Mouse (Mus musculus): Measurements from ENCODE around the gene Riok1. TPM values are rescaled to one million over a fixed set of nuclear protein-coding genes. Genes with fewer than 3 reads are reported as not detected.

The Riok1 gene
- total and polyA plus RNA-seq, 2 experiments from 2014 or later = 37.8 to 53.4 TPM

DNA sequence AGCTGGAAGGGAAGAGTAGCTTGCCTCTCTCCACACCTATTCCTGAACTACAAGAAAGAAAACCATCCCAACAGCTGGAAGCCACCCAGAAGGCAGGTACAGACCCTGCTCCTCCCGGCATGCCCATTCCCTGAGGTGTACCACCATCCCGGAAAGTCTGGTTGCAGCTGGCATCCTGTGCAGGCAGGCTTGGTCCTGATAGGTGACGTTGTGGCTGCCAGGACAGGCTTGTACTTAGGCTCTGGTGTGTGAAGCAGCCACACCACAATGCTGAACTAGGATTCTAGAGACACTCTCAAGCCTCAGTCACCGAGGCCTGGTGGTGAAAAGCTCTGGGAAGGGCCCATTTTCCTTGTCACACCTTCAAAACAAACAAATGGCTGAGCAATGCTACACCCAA, 59.4 kb downstream of the Riok1 start:
- Histone ChIP-seq H3K4me3 (ENCODE audit: low read depth, low read length) (no peak overlapping the region), H3K4me2 (ENCODE audit: low read depth) (no peak overlapping the region), H3K9ac (no peak overlapping the region), H3K27me3 (ENCODE audit: insufficient read depth, low read length) (no peaks in the 10 kb centered on the region), H3K4me1 (ENCODE audit: insufficient read depth) (no peaks in the 10 kb centered on the region), H3K36me3 (ENCODE audit: insufficient read depth) (no peaks in the 10 kb centered on the region), H3K27ac (ENCODE audit: low read depth, low read length) (no peak overlapping the region), H3K9me3 (ENCODE audit: low read length) (no peaks in the 10 kb centered on the region)
- no peak for ATAC-seq
- WGBS = 75% methylated on average over 4 of the region's 4 CpGs
- DNase-seq = no peak
- TF ChIP-seq CTCF (IDR thresholded peaks at IDR 0.05; ENCODE audit: low read depth) = no peak

DNA sequence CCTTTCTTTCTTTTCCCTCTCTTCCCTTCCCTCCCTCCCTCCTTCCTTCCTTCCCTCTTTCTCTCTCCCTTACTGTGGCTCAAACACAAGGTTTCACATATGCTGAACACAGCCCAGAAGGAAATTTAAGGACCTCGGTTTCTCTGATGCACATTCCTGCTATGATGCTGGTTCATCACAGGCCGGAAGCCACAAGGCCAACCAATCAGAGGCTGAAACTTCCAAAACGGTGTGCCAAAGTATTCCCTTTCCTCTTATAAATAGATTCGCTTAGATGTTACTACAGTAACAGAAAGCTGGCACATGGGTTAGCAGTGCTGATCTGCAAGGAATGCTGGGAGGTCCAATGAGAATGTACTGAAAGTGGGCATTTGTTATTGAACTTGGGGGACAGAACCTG, 66.6 kb downstream of the Riok1 start:
- Histone ChIP-seq H3K9ac (no peak overlapping the region), H3K27me3 (ENCODE audit: insufficient read depth, low read length) (no peaks in the 10 kb centered on the region), H3K36me3 (ENCODE audit: insufficient read depth) (no peaks in the 10 kb centered on the region), H3K27ac (ENCODE audit: low read depth, low read length) (no peak overlapping the region), H3K4me1 (ENCODE audit: insufficient read depth) (no peaks in the 10 kb centered on the region), H3K4me3 (ENCODE audit: low read depth, low read length) (no peak overlapping the region), H3K4me2 (ENCODE audit: low read depth) (no peak overlapping the region), H3K9me3 (ENCODE audit: low read length) (no peaks in the 10 kb centered on the region)
- 66% methylated on average over 4 of the region's 4 CpGs for WGBS
- ATAC-seq = peak; percentile 84
- peak; percentile 35 for DNase-seq
- no peak for TF ChIP-seq CTCF (IDR thresholded peaks at IDR 0.05; ENCODE audit: low read depth)

DNA sequence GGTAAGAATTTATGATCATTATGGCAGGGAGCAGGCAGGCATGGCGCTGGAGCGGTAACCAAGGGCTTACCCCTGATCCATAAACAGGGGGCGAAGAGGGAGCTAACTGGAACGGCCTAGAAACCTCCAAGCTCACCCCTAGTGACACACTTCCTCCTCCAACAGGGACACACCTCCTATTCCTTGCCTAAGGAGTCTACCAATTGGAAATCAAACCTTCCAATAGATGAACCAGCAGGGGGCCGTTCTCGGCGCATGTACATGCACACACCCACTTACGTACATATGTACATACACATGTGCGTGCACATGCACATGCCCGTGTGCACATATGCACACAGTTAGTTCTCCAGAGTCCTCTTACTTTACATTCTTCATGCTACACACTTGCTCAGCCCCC, 67.7 kb downstream of the Riok1 start:
- no peak overlapping the region for H3K9ac ChIP-seq
- H3K4me1 ChIP-seq (ENCODE audit: insufficient read depth) = no peaks in the 10 kb centered on the region
- ATAC-seq = no peak
- H3K27me3 ChIP-seq (ENCODE audit: insufficient read depth, low read length) = no peaks in the 10 kb centered on the region
- TF ChIP-seq CTCF (IDR thresholded peaks at IDR 0.05; ENCODE audit: low read depth) = no peak
- no peak overlapping the region for H3K27ac ChIP-seq (ENCODE audit: low read depth, low read length)
- no peak for DNase-seq
- no peaks in the 10 kb centered on the region for H3K36me3 ChIP-seq (ENCODE audit: insufficient read depth)
- no peak overlapping the region for H3K4me2 ChIP-seq (ENCODE audit: low read depth)
- H3K4me3 ChIP-seq (ENCODE audit: low read depth, low read length) = no peak overlapping the region
- H3K9me3 ChIP-seq (ENCODE audit: low read length) = no peaks in the 10 kb centered on the region
- 90% methylated on average over 10 of the region's 10 CpGs for WGBS

DNA sequence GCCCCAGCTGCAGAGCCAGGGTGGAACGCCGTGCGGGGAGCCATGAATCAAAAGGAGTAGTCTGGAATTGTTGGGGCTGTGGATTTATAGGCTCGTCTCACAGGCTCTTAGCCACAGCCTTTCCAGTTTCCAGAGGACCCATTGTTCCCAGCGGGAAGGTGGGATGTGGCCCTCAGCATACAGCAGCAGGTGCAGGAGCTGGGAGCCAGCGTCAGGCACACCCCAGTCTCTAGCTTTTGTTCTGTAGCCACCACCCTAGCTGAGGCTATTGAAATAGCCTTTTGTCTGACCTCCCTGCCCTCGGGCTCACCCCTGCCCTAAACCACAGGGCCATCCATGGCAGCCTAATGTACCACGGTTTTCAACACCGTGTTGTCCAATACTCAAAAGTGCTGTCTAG, 72.3 kb downstream of the Riok1 start:
- no peak for TF ChIP-seq CTCF (IDR thresholded peaks at IDR 0.05; ENCODE audit: low read depth)
- no peaks in the 10 kb centered on the region for H3K36me3 ChIP-seq (ENCODE audit: insufficient read depth)
- 72% methylated on average over 9 of the region's 9 CpGs for WGBS
- no peaks in the 10 kb centered on the region for H3K9me3 ChIP-seq (ENCODE audit: low read length)
- no peaks in the 10 kb centered on the region for H3K4me1 ChIP-seq (ENCODE audit: insufficient read depth)
- ATAC-seq (no peak), DNase-seq (no peak)
- H3K27me3 ChIP-seq (ENCODE audit: insufficient read depth, low read length) = no peaks in the 10 kb centered on the region
- no peak overlapping the region for H3K4me2 ChIP-seq (ENCODE audit: low read depth)
- H3K27ac ChIP-seq (ENCODE audit: low read depth, low read length) = no peak overlapping the region
- H3K4me3 ChIP-seq (ENCODE audit: low read depth, low read length) = no peak overlapping the region
- no peak overlapping the region for H3K9ac ChIP-seq

Small RNA genes lying within 50 kb of the gene (microRNA-seq; reads per million reads assigned to microRNA genes)
- 0 reads per million in 2 experiments for gene Gm27387

Other genes starting within 250 kb of the Riok1 start
- gene Ssr1, start 42.8 kb upstream of the Riok1 start, total RNA-seq (2014; rRNA removed) = 36.4 and 48.8 TPM in 2 replicates
- 71.1 and 75.6 TPM in 2 replicates for gene Ssr1, start 42.8 kb upstream of the Riok1 start, polyA plus RNA-seq (2015; fragmentation: Nextera tagmentation; extraction: Ambion mirVana)
- 3.2 and 5.7 TPM in 2 replicates for gene Cage1, start 74 bp downstream of the Riok1 start, total RNA-seq (2014; rRNA removed)
- 2.2 and 3.0 TPM in 2 replicates for gene Cage1, start 74 bp downstream of the Riok1 start, polyA plus RNA-seq (2015; fragmentation: Nextera tagmentation; extraction: Ambion mirVana)
- 0.76 and 2.0 TPM in 2 replicates for gene Dsp, start 114.3 kb downstream of the Riok1 start, total RNA-seq (2014; rRNA removed)
- 0.16 and 0.47 TPM in 2 replicates for gene Dsp, start 114.3 kb downstream of the Riok1 start, polyA plus RNA-seq (2015; fragmentation: Nextera tagmentation; extraction: Ambion mirVana)
- gene Snrnp48, start 167.9 kb downstream of the Riok1 start, total RNA-seq (2014; rRNA removed) = 14.9 and 17.1 TPM in 2 replicates
- gene Snrnp48, start 167.9 kb downstream of the Riok1 start, polyA plus RNA-seq (2015; fragmentation: Nextera tagmentation; extraction: Ambion mirVana) = 16.9 and 19.1 TPM in 2 replicates

All from forebrain, postnatal 0 days (tissue).